Mouse (Mus musculus) urinary bladder, postnatal 36 days (tissue): ENCODE data around the gene Smo.
A peak's percentile ranks its signal among the peaks of the same experiment; 100 is the strongest.
"Not testable (repeated sequence)": the region's sequence is repeated elsewhere in the genome, so short reads cannot be mapped to it uniquely, and the experiment has no call there.

Experiments
- DNase-seq, 2 experiments: peaks; one replicate each; pipeline ENCODE4 v3.0.0; 2022; ENCODE audit warnings: low spot score in 2 of 2, mixed read lengths in 1 of 2

The Smo gene

GRCm38 (mm10) chr6:29726576-29727200 lies 8.6 kb upstream of the Smo start:
- DNase-seq = no peak

GRCm38 (mm10) chr6:29728035-29728434 lies 7.3 kb upstream of the Smo start:
- DNase-seq = no peak

GRCm38 (mm10) chr6:29729491-29729890 lies 5.8 kb upstream of the Smo start:
- DNase-seq = no peak

GRCm38 (mm10) chr6:29735689-29736451 lies 567 bp downstream of the Smo start:
- DNase-seq = peak; percentile 32 to 58

GRCm38 (mm10) chr6:29736610-29737458 lies 1.5 kb downstream of the Smo start:
- DNase-seq = no peak

GRCm38 (mm10) chr6:29751466-29752152 lies 16.3 kb downstream of the Smo start:
- DNase-seq = no peak

- DNase-seq = no peak
Measured at GRCm38 (mm10) chr6:29753336-29753735, 18.0 kb downstream of the Smo start.

- DNase-seq = no peak
Measured at GRCm38 (mm10) chr6:29756001-29756400, 20.7 kb downstream of the Smo start.

GRCm38 (mm10) chr6:29756476-29756875 lies 21.2 kb downstream of the Smo start:
- DNase-seq = no peak

- peak; percentile 65 to 68 for DNase-seq
Measured at GRCm38 (mm10) chr6:29758417-29758816, 23.1 kb downstream of the Smo start.

GRCm38 (mm10) chr6:29759012-29759679 lies 23.8 kb downstream of the Smo start:
- DNase-seq = no peak

- DNase-seq = not testable (repeated sequence)
Measured at GRCm38 (mm10) chr6:29760397-29760796, 25.1 kb downstream of the Smo start.

- no peak for DNase-seq
Measured at GRCm38 (mm10) chr6:29761282-29761681, 26.0 kb downstream of the Smo start.

GRCm38 (mm10) chr6:29762524-29762923 lies 27.2 kb downstream of the Smo start:
- DNase-seq = peak in 1 of 2 experiments; percentile 22

GRCm38 (mm10) chr6:29766874-29767273 lies 31.6 kb downstream of the Smo start:
- no peak for DNase-seq

GRCm38 (mm10) chr6:29767813-29768660 lies 32.7 kb downstream of the Smo start, which contains the start of gene Ahcyl2:
Gene Ahcyl2 (plus strand): TSS chr6:29768011.
- DNase-seq = peak; percentile 94 to 97

- peak; percentile 22 to 31 for DNase-seq
Measured at GRCm38 (mm10) chr6:29768791-29769441, 33.6 kb downstream of the Smo start.

GRCm38 (mm10) chr6:29770672-29771321 lies 35.5 kb downstream of the Smo start:
- DNase-seq = no peak

GRCm38 (mm10) chr6:29772236-29772635 lies 36.9 kb downstream of the Smo start:
- DNase-seq = no peak
